Mouse (Mus musculus): ENCODE measurements around the gene Evi5. TPM values are rescaled to one million over a fixed set of nuclear protein-coding genes. Genes with fewer than 3 reads are reported as not detected.

Gene Evi5
- 10 to 100 TPM; 72.6 to 79.7 TPM for total RNA-seq (2021)
- long read RNA-seq, partial matches to known transcripts, result 4 of 21 reads
- long read RNA-seq, other reads (novel, unspliced or antisense), result 17 of 21 reads

DNA sequence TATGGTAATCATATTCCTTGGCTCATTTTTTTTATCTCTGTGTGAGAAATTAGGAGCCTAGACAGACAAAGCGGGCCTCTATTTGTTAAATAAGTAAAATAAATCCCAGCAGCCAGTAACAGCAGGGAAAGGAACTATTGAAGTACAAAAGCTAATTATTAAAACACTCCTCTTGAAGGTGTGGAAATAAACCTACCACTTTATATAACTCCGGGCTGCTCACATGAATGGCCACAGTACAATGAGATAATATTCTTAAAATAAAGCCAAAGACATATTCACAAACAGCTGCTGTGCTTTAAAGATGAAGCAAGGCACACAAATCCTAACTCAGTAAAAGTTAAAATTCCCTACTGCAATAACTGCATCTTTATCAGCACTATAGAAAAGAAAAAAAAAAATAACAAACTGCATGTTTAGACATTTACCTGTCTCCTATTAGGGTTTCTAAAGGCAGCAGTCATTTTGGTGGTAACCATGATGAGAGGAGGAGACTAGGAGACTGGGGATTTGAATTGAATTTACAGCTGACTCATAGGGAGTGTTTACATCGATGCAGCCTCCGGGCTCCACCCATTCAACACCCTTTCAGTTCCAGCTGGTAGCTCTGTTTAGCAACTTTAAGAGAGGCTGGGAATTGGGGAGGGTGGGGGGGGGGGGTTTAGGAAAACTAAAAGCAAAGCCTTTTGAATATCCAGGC lies at the start of gene Evi5:
TSS of gene Evi5 (minus strand) at position 547 of the 700 bp plus-strand sequence.
- no peak for DNase-seq (ENCODE audit: low spot score in 2 of 2)

DNA sequence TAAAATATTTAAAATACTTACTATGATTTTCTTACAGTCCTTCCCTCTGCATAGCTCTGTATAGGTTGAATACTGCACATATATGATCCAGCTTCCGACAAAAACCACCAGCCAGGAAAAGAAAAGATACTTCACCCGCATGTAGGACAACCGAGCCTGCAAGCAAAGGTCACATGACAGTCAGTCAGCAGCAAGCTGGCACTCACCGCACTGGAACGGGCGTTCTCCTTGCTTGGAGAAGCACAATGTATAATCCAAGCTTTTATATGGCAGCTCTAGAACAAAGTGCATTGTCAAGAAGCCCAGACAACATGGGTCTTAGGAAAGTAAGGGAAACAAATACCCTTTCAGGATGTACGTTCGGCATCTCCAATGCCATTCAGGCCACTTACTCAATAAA lies 49.7 kb upstream of the Evi5 start:
- DNase-seq (ENCODE audit: low spot score in 2 of 2), result no peak

DNA sequence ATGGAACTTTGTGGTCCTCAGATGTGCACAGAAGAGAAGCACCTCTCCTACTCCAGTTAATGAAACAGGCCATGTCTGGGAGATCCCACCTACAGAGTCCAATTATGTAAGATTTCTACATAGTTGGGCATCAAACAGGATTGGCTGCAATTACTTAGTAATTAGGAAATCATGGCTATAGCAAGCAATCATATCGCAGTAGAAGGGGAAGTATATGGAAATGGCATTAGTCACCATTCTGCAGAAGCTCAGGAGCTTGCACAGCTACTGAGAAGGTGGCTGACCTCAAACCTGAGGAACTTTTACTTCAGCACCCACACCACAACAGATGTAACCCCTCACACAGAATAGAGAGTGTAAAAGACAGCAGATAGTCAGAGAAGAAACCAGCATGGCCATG lies 47.9 kb upstream of the Evi5 start:
- no peak for DNase-seq (ENCODE audit: low spot score in 2 of 2)

DNA sequence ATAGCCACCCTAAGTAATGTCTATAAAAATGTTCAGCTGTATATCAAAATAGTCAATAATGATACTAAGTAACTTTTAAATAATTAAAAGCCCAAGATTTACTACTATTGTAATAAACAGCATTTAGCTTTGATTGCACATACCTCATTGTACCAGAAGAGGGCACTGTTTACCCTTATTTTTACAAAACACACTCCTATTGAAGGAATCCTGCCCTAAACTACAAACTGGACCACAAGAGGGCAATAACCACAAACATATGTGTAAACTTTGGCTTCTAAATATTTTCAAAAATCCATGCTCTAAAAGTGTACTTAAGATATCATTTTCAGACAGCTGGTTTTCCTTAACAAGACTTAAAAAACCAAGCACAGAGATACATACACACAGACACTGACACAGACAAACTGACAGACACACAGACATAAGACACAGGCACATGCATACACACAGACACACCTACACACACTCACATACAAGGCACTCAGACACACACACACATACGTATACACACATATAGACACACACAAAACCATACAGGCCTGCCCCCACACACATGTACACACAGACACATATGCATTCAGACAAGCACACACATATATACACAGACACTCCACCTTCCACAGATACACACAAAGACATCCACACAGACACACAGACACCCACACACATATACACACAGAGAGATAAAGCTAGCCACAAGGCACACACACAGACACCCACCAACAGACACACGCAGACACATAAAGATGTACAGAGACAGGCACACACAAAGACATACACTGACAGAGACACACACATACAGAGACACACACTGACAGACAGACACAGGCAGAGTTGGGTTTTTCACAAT lies 46.7 kb upstream of the Evi5 start:
- peak; percentile 14 to 31 for DNase-seq (ENCODE audit: low spot score in 2 of 2)

GRCm38 (mm10) chr5:107915280-107915679 lies 40.4 kb upstream of the Evi5 start:
- DNase-seq (ENCODE audit: low spot score in 2 of 2), result no peak

DNA sequence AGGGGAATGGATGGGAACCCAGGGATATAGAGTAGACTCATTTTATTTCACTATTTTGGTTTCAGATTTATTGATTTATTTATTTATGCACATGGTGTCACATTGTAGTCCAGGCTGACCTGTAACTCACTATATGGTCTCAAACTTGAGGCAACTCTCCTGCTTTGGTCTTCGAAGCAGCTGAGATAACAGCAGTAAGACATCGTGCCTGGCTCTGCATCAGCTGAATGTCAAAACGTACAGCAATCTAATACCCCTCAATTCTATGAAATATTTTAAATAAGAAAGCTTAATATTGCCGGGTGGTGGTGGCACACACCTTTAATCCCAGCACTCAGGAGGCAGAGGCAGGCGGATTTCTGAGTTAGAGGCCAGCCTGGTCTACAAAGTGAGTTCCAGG lies 36.1 kb upstream of the Evi5 start:
- no peak for DNase-seq (ENCODE audit: low spot score in 2 of 2)

- no peak for DNase-seq (ENCODE audit: low spot score in 2 of 2)
Measured at GRCm38 (mm10) chr5:107910084-107910616, 35.2 kb upstream of the Evi5 start.

GRCm38 (mm10) chr5:107909668-107910067 lies 34.8 kb upstream of the Evi5 start:
- no peak for DNase-seq (ENCODE audit: low spot score in 2 of 2)

DNA sequence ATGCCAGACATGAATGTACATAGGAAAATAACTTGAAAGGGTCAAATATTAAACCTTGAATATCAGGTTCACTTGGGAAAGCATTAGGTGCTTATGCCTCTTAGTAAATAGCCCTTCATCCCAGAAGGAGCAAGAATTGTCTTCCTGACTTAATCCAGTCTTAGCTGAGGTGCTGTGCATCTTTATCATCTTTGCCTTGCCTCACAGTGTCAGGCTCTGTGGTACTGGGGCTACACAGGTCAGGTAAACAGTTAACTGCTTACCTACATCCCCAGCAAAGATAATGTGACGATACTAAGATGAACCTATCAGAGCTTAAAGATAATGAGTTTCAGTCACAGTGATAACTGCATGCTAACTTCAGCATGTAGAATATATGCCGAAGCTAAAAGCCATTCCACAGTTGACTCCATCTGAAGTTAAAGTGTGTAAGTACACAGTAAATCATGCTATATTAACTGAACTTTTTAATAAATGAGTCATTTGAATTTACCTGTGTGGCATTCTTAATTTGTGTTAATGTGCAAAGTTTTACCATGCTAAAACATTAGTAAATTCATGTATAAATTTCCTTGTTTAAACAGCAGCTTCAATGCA lies 33.7 kb upstream of the Evi5 start:
- DNase-seq (ENCODE audit: low spot score in 2 of 2), result no peak

DNA sequence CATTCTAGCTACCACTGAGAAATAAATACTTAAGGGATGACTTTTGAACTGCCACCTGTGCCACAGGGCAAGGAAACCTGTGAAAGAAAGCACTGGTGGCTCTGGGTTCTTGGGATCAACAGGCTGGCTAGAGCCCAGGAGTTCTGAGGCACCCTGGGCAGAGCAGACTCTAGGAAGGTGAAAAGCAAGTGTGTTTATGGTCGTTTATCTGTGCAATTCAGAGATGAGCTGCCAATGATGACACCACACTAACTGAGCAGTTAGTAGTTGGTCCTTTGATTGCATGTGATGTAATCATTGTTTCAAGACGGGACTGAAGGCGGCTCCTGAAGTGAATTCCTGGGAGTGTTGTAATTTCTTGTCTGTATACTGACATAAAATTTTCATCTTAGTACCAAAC lies 29.4 kb upstream of the Evi5 start:
- no peak for DNase-seq (ENCODE audit: low spot score in 2 of 2)

DNA sequence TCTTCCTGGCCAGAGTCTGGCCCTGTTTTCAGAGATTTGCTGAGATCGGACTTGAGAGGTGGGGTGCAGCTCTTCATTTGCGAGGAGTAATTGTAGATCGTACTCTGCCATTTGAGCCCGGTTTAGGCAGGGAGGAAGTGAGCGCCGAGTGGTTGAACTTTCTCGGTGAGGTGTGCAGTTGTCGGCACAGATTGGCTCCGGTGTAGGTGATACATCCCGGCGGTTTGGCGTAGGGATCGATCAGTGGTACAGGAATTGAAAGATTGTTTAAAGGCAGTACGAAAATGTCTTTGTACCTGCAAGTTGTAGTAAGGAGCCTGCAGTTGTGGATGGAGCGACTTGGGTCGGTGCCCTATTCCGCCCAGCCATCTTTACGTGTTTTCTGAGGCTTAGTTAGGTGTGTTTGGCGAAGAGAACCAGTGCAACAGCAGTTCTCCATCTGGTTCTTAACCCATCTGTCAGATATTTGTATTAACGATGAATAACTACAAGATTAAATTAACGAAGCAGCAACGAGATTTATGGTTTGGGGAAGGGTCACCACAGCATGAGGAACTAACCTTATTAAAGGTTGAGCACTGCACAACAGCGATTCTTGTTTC lies 26.2 kb upstream of the Evi5 start:
- DNase-seq (ENCODE audit: low spot score in 2 of 2), result no peak

DNA sequence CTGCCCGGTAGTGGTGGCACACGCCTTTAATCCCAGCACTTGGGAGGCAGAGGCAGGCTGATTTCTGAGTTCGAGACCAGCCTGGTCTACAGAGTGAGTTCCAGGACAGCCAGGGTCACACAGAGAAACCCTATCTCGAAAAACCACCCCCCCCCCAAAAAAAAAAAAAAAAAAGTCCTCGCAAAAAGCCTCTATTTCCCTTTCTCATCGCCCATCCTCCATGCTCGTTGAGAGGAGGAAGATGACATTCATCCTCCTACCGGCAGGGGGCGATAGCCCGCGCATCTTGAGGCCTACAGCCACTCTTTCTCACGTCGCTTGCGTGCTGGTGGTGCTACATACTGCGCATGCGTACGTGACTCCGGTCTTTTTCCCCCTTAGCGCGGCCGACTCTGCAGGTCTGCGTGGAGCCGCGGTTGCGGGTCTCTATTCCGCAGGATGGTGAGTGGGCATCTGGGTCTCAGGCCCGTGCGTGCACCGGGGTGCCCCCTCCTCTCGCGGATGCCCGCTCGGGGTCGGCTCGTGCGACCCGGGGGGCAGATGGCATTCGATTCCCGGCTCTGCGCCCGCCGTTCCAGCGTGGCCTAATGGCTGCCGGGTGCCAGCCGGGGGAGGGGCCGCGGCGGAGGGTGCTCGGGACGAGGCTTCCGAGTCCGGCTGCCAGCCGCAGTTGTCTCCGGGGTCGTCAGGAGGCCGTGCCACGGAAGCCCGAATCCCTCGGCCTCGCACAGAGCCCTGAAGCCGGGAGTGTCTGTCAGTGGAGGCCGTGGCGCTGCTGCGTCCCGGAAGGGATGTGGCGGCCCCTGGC lies 25.5 kb upstream of the Evi5 start, which contains the start of gene Rpl5:
TSS of gene Rpl5 (plus strand) at position 297 of the 808 bp plus-strand sequence.
- DNase-seq (ENCODE audit: low spot score in 2 of 2), result peak; percentile 98

GRCm38 (mm10) chr5:107896265-107896664 lies 21.4 kb upstream of the Evi5 start:
- DNase-seq (ENCODE audit: low spot score in 2 of 2), result no peak

- DNase-seq (ENCODE audit: low spot score in 2 of 2), result no peak
Measured at GRCm38 (mm10) chr5:107894676-107895075, 19.8 kb upstream of the Evi5 start.

DNA sequence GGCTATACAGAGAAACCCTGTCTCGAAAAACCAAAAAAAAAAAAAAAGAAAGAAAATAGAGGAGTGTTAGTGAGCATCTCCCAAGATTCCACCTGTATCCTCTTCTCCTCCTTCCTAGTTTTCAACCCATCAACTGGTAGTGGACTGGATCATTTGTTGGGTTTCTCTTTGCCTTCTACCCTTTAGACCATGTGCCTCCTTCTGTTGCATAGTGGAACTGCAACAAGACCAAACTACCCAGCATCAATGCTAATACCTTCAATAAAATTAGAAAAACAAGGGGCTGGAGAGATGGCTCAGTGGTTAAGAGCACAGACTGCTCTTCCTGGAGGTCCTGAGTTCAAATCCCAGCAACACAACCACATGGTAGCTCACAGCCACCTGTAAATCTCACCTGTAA lies 16.6 kb upstream of the Evi5 start:
- DNase-seq (ENCODE audit: low spot score in 2 of 2), result peak; percentile 17 to 26

DNA sequence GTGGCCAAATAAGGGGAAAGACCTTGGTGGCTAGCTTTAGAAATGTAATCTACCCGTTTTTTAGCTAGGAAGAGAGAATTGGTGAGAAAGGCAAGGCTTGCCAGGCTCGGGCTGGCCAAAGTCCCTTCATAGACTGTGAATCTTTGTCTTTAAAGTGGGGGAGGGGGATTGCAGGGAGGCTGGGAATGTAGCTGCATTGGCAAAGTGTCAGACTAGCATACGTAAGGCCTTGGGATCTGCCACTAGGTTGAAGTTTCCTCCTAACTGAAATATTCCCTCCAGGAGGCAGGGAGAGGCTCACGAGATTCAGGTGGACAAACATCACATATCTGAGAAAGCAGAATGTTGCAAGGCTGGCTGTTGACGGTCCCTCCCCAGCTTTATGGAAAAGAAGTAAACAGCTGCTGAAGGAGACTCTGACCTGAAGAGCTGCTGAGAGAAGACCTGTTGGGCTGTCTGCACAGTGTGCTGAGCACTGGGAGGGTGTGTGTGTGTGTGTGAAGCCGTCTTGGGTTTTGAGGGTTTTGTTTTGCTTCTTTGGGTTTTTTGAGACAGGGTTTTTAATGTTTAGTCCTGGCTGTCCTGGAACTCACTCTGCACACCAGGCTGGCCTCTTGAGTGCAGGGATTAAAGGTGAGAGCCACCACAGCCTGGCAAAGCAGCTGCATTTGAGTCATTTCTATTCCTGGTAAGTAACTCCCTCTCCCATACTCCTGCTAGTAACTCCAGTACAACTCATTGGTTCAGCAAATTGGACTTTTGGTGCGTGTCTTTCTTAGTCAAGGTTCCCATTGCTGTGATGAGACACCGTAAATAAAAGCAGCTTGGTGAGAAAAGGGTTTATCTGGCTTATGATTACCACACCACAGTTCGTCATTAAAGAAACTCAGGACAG lies 15.3 kb upstream of the Evi5 start:
- peak; percentile 26 to 35 for DNase-seq (ENCODE audit: low spot score in 2 of 2)

DNA sequence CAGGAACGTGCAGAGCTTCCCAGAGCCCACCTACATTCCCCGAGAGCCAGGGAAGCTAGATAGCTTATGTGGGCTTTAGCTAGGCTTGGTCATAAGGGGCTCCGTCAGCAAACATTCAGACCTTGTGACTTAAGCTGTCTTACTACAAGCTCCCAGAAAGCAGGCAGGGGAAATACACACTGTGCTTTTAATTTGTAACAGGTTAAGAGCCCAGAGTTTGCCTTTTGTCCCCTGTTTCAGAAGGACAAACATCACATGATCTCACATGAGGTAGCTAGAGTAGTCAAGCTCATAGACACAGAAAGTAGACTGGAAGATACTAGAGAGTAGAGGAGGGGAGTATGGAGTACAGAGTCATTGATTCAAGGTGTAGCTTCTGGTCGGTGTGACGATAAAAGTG lies 5.8 kb upstream of the Evi5 start:
- DNase-seq (ENCODE audit: low spot score in 2 of 2), result no peak

DNA sequence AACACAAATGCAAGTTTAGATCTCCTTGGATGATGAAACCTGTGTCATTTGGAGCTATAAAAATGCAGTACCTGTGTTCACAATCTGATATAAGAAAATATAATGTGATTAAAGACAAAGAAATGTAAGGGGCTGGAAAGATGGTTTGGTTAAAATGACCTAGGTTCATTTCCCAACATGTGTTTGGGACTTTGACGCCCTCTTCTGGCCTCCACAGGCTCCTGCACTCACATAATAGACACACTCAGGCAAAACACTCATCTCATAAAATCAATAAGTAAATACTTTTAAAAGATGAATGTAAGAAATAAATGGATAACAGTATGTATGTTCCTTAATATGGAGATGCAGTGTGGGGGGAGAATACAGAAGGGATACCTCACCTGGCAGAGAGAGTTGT lies 2.1 kb upstream of the Evi5 start:
- no peak for DNase-seq (ENCODE audit: low spot score in 2 of 2)

- DNase-seq (ENCODE audit: low spot score in 2 of 2), result no peak
Measured at GRCm38 (mm10) chr5:107875261-107875611, 329 bp upstream of the Evi5 start.
